Mouse (Mus musculus) spleen, embryonic (tissue): Measurements from ENCODE around the gene Ifi35.
"Not testable (repeated sequence)": the region's sequence is repeated elsewhere in the genome, so short reads cannot be mapped to it uniquely, and the experiment has no call there.

ENCODE experiments used
- CTCF ChIA-PET: fragments of 350-600 bp; sonication (Branson Sonifier 250); formaldehyde crosslinking; loops from one replicate; lab custom pipeline; 2022; lab: Charles Lee

The Ifi35 gene

DNA sequence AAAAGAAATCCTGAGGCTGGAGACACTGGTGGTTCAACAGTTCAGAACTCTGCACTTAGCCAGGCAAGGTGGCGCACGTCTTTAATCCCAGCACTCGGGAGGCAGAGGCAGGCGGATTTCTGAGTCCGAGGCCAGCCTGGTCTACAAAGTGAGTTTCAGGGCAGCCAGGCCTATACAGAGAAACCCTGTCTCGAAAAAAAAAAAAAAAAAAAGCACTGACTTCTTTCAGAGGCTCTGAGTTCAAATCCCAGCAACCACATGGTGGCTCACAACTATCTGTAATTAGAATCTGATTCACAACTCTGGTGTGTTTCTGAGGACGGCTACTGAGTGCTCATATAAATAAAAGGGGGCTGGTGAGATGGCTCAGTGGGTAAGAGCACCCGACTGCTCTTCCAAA lies 1.3 kb upstream of the Ifi35 start:
- CTCF ChIA-PET: not testable (repeated sequence)

DNA sequence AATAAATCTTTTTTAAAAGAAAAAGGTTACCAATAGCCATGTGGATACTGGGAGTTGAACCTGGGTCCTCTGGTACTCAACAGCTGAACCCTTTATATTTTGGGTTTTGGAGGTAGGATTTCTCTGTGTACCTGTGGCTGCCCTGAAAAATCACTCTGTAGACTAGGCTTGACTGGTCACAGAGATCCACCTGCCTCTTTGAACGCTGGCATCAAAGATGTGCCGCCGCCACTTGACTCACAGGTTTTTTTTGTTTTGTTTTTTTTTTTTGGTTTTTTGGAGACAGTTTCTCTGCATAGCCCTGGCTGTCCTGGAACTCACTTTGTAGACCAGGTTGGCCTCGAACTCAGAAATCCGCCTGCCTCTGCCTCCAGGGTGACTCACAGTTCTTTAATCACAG lies 421 bp upstream of the Ifi35 start:
- CTCF ChIA-PET: no interaction called here

DNA sequence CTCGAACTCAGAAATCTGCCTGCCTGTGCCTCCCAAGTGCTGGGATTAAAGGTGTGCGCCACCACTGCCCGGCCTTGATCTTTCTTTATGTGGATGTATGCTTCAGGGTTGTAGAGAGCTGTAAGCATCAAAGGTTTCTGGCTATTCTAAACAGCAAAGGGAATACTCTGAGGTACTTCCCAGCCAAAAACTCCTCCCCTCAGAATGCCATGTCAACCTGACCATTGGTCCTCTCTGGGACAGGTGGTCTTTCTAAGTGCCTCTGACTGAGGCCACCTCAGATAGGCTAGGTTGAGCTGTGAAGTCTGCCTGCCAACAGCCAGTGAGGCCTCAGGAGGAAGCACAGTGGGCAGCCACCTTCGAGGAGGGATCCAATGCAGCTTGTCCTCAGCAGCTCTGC lies 692 bp downstream of the Ifi35 start:
- CTCF ChIA-PET: interaction anchor here (1.3 kb wide), 1 partner anchor 17 kb away, joined by 3 read pairs; the partner anchor contains the start of gene Vat1

DNA sequence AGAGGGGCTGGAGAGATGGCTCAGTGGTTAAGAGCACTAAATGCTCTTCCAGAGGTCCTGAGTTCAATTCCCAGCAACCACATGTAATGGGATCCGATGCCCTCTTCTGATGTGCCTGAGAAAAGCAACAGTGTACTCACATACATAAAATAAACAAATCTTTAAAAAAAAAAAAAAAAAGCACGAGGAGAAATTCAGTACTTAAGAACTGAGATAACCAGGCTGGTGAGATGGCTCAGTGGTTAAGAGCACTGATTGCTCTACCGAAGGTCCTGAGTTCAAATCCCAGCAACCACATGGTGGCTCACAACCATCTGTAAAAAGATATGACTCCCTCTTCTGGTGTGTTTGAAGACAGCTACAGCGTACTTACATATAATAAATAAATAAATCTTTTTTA lies 1.4 kb downstream of the Ifi35 start:
- CTCF ChIA-PET: interaction anchor here (0.7 to 1.3 kb wide), 3 partner anchors 16 to 290 kb away, joined by 3 to 4 read pairs (median 3); partner anchors contain the start of gene Vat1

DNA sequence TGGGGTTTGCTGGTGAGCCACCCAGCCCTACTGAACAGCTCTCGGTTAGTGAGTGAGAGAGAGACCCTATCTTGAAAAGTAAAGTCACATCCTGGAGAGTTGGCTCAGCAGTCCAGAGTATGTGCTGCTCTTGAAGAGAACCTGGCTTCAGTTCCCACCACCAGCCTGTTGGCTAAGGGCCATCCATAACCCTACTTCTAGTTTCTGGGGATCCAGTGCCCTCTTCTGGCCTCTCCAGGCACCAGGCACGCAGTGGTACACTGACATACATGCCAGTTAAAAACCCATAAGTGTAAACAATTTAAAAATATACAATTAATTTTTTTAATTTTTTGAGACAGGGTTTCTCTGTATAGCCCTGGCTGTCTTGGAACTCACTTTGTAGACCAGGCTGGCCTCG lies 2.2 kb downstream of the Ifi35 start:
- CTCF ChIA-PET: interaction anchor here (0.7 to 1.3 kb wide), 2 partner anchors 15 to 60 kb away, joined by 3 read pairs; partner anchors contain the start of gene Vat1

DNA sequence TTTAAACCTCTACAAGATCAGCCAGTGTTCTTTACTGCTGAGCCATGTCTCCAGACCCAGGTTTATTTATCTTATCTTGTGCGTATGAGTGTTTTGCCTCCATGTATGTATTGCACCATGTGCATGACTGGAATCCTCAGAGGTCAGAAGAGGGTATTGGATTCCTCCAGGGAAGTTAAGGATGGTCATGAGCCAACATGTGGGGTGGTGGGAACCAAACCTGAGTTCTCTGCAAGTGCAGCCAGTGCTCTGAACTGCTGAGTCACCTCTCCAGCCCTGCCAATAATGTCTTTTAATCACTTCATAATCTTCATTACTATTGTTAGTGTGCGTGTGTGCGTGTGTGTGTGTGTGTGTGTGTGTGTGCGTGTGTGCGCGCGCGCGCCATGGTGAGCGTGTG lies 3.3 kb downstream of the Ifi35 start:
- CTCF ChIA-PET: no interaction called here

DNA sequence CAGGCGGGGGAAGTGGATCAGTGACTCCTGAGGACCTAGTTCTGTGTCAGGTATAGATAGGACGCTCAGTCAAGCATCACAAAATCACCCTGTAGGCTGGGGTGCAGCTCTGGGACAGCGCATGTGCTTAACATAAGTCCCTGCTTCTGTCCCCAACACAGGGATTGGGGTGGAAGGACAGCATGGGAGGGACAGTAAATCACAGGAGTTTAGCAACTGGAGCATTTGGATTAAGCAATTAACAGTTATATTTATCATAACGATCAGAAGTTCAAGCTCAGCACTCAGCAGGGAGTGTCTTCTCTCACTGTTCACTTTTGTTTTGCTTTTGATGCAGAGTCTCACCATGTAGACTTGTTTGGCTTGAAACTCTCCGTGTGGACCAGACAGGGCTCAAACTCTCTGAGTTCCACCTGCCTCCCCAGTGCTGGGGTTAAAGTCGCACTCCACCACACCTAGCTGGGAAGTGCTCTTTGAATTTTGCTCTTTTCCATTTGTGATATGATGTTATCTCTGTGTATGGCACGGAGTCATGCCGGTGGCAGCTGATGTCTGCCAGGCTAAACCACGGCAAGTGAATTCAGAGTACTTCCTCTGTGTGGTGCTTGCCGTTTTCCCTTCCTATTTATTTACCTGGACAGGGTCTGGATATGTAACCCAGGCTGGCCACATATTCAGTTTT lies 4.0 kb downstream of the Ifi35 start:
- CTCF ChIA-PET: no interaction called here

DNA sequence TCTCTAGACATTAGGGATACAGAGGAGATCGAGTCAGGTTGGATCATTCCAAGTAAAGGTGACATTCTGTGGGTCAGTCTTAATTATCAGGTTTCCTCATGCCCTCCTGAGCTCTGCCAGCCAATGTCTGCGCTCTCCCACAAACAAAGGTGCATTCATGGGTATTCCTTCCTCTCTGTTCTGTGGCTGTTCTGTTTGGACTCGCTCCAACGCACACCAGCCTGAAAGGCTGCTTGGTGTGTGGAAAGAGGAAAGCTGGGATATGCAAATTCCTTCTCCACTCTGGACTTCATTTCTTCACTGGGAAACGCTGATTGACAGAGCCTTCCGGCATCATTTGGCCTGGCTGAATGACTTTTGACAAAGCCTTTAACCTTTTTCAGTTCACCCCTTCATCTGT lies 6.5 kb downstream of the Ifi35 start:
- CTCF ChIA-PET: interaction anchor here (0.5 kb wide), 1 partner anchor 216 kb away, joined by 3 read pairs; no protein-coding TSS in a partner anchor

DNA sequence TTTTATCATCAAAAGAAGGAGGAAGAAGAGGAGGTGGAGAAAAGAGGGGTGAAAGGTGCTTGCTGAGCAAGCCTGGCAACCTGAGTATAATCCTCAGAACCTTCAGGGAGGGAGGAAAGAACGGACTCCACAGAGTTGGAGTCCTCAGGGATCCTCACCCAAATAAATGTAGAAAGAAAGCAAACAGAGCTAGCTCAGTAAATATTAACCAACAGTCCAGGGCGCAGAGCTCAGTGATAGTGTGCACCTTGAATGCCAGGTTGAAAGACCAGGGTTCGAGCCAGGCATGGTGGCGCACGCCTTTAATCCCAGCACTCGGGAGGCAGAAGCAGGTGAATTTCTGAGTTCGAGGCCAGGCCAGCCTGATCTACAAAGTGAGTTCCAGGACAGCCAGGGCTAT lies 7.4 kb downstream of the Ifi35 start:
- CTCF ChIA-PET: no interaction called here

DNA sequence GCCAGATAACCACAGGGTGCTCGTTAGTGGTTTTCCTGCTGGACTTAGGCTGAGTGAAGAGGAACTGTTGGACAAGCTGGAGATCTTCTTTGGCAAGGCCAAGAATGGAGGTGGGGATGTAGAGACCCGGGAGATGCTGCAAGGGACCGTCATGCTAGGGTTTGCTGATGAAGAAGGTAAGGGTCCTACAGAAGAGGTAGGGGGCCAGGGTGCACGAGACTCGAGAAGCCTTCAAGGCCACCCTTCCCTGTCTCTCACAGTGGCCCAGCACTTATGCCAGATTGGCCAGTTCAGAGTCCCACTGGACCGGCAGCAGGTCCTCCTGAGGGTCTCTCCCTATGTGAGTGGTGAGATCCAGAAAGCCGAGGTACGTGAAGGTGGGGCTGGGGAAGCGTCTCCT lies 9.4 kb downstream of the Ifi35 start:
- CTCF ChIA-PET: interaction anchor here (0.6 to 1.0 kb wide), 2 partner anchors 12 to 18 kb away, joined by 3 read pairs; no protein-coding TSS in a partner anchor

DNA sequence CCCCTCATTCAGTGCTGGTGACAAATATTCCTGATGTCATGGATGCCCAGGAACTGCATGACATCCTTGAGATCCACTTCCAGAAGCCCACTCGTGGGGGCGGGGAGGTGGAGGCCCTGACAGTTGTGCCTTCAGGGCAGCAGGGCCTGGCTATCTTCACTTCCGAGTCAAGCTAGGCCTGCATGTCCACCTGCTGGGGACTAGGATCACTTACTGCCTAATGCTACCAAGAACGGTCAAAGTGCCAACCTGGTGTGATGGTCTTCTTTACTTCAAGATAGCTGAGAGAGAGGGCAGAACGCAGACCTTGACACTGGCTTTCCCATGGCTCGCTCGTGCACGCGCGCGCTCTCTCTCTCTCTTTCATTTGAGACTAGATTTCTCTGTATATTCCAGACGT lies 10.0 kb downstream of the Ifi35 start:
- CTCF ChIA-PET: interaction anchor here (1.0 kb wide), 1 partner anchor 13 kb away, joined by 3 read pairs; no protein-coding TSS in a partner anchor

DNA sequence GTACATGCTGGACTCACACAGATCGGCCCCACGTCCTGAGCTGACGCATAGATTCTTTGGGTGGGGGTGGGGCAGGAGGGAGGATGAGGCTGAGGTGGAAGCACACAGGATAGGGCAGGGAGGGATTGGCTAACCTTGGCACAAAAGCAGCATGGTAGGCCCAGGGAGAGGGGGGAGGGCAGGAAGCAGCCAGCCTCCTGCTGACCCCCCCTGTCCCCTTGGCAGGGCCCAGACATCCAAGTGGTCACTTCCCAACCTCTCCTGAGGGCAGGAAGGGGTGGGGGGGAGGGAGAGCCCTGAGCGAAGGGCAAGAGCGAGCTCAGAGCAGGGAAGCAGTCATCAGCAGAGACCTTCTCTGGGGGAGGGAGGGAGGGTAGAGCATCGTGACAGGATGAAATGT lies 11.5 kb downstream of the Ifi35 start:
- CTCF ChIA-PET: interaction anchor here (0.7 kb wide), 1 partner anchor 140 kb away, joined by 8 read pairs; no protein-coding TSS in a partner anchor

DNA sequence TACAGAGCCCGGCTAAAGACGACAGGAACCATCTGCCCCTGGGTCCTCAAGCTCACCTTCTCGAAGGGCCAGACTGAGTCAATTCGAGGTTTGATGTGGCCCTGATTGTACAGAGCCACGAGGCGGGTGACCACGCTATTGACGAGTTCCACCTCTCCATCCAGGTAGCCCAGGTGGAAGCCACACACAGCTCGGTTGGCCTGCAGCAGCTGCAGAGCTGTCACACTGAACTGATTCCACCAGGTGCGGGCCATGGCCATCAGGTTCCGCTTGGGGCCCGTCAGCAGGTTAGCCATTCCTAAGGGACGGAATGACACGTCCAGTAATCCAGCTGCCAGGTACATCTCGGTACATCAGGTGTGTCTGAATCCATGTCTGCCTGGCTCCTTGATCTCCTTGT lies 12.1 kb downstream of the Ifi35 start:
- CTCF ChIA-PET: no interaction called here

DNA sequence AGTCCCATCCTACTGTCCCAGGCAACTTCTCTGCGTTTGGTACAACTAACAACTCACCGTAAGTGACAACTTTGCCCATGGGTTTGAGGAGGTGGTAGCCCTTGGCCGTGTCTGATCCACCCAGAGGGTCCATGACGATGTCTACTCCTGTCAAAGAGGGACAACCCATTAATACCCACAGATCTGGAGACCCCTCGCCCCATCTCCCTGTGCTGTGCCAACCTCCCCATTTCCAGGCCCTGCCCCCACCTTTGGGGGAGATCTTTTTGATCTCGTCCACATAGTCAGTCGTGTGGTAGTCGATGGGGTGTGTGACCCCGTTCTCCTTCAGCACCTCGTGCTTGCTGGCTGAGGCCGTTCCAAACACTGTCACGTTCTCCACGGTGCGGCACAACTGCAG lies 13.9 kb downstream of the Ifi35 start:
- CTCF ChIA-PET: no interaction called here

DNA sequence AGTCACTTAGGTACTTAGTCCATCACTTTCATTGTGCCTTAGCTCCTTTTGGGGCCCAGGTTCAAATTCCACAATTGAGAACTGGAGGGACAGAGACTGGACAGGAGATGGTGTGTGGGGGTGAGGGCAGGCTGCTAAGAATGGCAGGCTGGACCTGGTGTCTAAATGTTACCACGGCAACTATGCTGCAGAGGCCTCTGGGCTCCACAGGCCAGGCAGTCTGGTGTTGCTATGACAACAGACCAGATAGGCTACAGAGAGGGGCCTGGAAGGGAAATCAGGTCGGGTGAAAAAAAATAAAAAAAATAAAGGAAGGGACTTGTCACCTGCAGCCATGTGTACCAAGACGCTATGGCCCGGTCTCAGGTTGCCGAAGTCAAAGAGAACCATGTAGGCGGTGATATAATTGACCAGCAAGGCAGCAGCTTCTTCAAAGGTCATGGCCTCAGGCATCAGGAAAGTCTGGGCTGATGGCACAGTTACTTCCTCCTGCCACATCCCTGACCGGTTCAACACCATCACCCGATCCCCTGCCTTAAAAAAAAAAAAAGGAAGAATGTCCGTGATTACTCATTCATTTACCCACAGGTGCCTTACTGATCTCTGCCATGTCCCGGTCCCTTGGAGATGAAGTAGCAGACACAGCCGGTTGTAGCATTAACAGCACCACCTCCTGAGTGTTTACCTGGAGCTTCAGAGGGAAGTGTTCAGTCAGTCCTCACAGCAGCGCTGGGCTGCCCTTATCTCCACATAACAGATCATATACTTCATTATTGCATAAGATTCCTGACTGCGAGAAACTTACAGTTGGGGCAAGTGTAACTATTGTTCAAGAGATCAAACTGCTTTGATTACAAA lies 14.6 kb downstream of the Ifi35 start:
- CTCF ChIA-PET: interaction anchor here (0.7 kb wide), 1 partner anchor 19 kb away, joined by 4 read pairs; no protein-coding TSS in a partner anchor

DNA sequence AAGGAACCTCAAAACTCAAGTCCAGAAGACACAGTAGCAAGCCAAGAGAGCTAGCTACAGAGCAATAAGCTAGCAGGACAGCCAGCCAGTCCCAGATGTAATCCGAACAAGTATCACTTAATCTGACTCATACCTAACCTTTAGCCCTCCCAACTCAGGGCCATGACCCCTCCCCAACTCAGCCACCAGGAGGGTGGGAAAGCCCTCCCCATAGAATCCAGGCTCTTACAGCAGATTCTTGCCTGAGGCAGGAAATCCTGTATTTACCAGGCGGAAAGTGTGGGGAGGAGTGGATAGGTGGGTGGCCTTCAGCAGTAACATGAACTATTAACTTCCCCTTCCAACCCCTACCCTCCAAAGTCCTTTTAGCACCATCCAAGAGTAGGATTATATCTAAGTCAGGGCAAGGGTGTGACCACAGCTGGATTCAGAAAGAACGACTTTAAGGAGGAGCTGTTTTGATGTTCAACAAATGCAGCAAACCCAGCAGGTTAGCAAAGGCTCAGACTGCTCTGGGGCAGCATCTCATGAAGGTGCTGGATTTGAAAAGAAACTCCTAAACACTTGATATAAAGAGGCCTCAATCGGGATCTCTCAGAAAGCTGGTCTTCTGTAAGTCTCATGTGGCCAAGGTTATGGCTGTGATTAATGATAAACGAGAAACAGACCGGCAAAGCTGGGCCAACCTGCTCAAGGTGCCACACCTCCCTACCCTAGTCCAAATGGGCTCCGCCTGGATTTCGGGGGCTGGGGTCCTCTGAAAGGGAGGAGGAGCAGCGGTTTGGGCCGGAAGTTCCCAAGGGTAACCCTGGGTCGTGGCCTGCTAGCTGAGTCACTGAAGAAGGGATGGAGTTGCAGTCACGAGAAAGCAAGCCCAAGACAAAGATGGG lies 16.2 kb downstream of the Ifi35 start, which contains the start of gene Rnd2:
Gene Rnd2 (plus strand): TSS at position 789 of the 890 bp plus-strand sequence.
- CTCF ChIA-PET: interaction anchor here (0.9 kb wide), 1 partner anchor 19 kb away, joined by 4 read pairs; no protein-coding TSS in a partner anchor

DNA sequence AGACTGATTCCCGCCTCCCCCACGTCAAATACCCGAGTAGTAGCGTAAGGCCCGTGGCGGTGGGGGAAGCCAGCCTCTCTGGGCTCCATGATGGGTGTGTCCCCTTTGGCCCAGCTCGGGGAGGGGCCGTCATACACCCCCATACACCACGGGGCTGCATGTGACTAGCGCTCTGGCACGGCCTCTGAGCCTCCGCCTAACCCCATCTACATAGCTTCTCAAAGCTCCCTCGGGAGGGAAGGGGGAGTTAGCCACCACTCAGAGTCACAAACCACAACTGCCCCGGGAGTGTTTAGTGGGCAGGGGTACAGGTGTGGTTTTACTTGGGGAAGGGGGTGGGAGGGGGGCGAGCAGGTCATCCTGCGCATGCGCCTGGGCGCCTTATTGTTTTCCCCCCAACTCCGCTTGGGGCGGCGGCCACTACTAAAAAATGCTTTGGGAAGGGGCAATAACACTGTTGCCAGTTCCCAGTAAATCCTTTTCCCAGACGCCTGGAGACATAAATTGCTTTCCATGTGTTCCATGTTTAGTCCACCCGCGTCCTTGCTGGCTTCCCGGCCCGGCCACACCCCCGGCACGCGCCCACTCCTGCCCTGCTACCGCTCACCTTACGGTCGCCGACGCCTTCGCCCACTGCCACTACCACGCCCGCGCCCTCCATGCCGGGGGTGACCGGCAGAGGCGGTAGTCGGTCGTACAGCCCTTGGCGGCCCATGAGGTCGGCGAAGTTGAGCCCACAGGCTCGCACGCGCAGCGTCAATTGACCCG lies 17.1 kb downstream of the Ifi35 start:
- CTCF ChIA-PET: interaction anchor here (0.7 to 1.3 kb wide), 3 partner anchors 16 to 23 kb away, joined by 3 to 7 read pairs (median 4); partner anchors contain the start of gene Rpl27

DNA sequence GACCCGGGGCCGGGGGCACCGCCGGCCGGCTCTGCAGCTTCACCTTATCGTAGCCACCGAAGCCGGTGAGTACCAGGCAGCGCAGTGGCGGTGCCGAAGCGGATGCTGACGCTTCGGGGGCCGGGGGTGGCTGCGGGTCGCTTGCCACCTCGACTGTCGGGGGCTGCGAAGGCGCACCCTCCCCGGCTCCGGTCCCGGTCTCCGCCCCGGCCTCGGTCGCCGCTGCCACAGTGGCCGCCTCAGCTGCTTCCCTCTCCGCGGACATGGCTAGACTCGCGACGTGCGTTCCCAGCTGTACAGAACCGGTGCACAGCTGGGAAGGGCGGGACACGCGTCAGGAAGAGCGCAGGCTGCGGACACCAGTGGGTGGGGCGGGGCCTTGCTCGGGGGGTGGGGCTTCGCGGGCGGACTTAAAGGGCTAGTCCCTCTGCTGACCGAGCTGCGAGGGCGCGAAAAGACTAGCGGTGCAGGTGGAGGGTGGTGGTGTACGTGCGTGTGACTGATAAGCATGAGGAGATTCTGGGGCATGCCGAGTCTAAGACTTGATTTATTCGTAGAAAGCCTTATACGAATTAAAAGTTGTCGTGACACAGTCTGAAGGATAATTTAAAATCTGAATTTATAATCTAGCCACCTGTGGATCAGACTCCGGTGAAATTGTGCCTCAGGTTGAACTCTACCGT lies 17.8 kb downstream of the Ifi35 start, which contains the start of gene Vat1:
Gene Vat1 (minus strand): TSS at position 362 of the 683 bp plus-strand sequence.
- CTCF ChIA-PET: interaction anchor here (0.7 to 1.3 kb wide), 2 partner anchors 16 to 24 kb away, joined by 3 to 7 read pairs; partner anchors contain the start of gene Rpl27

DNA sequence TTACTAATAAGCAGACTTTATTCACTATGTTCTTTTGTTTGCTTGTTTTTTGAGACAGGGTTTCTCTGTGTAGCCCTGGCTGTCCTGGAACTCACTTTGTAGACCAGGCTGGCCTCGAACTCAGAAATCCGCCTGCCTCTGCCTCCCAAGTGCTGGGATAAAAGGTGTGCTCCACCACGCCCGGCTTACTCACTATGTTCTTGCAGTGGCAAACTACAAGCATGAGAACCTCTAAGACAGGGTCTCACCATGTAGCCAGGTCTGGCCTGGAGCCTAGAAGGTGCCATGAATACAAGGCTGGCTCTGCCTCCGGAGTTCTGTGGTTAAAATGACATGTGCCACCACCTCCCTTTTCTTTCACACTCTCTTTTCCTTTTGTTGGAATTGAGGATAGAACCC lies 18.3 kb downstream of the Ifi35 start:
- CTCF ChIA-PET: interaction anchor here (1.3 kb wide), 1 partner anchor 17 kb away, joined by 3 read pairs; no protein-coding TSS in a partner anchor
